Mouse (Mus musculus) large intestine, adult 2 months (tissue): Measurements from ENCODE around the gene Bmper. TPM values are rescaled to one million over a fixed set of nuclear protein-coding genes. Genes with fewer than 3 reads are reported as not detected.

Source experiments
- DNase-seq: peaks from one replicate; pipeline ENCODE4 v3.0.0-alpha.2; 2012; ENCODE audit warnings: low read depth, low spot score
- WGBS: fragments of 180-500 bp; shearing (Covaris S2); methylation state at CpG from one replicate; pipeline ENCODE4 v1.1.7; 2018; 5-methylcytosine and 5-hydroxymethylcytosine counted together
- polyA plus RNA-seq: library from polyadenylated mRNA; depleted of rRNA; stranded (reverse); fragments of >200 nt; gene quantifications from 2 replicates; pipeline ENCODE4 v1.2.3, GENCODE M21; 2012

Bmper gene
- polyA plus RNA-seq, 1 experiment = 0.33 TPM

GRCm38 (mm10) chr9:23293574-23293973 lies 70.7 kb downstream of the Bmper start:
- DNase-seq = no peak
- 84% methylated on average over 3 of the region's 3 CpGs for WGBS

- WGBS = 82% methylated on average over 6 of the region's 6 CpGs
- no peak for DNase-seq
Observed at GRCm38 (mm10) chr9:23295569-23295968, 72.7 kb downstream of the Bmper start.

- 75% methylated on average over 8 of the region's 8 CpGs for WGBS
- DNase-seq = no peak
Observed at GRCm38 (mm10) chr9:23297491-23298170, 74.8 kb downstream of the Bmper start.

- WGBS = 93% methylated on average over 8 of the region's 8 CpGs
- no peak for DNase-seq
Observed at GRCm38 (mm10) chr9:23300376-23300775, 77.5 kb downstream of the Bmper start.

GRCm38 (mm10) chr9:23305681-23306080 lies 82.8 kb downstream of the Bmper start:
- DNase-seq = no peak
- WGBS = 52% methylated on average over 4 of the region's 4 CpGs

DNA sequence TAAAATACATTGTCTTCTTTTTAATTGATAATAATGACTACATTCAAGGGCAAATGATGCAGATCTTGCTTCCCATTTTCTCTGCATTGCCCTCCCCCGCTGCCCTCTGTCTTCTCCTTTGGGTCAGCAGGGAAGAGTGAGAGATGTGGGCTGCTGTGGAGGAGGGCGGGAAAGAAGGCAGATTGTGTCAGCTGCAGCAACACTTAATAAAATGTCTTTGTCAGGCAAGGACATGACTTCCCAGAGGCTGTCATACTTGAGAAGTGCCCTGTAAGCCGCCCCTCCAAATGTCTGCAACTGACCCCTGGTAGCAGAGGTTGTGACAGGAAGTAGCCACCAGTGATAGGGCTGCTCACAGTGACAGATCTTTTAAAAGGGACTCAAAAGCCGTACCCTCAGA lies 83.3 kb downstream of the Bmper start:
- 79% methylated on average over 4 of the region's 4 CpGs for WGBS
- no peak for DNase-seq

DNA sequence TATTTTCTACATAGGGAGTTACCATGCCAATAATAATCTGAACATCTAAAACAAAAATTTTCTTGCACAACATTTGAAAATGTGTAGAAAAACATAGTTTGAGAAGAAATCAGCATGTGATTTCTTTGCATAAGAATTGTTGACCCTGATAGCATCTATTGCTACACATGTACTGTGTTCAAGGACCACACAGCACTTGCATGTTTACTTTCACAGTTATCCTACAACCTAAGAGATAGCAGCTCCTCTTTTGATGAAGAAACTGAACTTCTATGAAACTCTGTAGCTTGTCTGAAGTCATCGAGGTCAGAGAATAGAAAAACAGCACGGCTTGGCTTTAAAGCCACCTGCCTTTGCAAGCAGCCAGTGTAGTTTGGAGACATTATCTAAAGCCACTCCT lies 85.0 kb downstream of the Bmper start:
- 80% methylated on average over 2 of the region's 2 CpGs for WGBS

DNA sequence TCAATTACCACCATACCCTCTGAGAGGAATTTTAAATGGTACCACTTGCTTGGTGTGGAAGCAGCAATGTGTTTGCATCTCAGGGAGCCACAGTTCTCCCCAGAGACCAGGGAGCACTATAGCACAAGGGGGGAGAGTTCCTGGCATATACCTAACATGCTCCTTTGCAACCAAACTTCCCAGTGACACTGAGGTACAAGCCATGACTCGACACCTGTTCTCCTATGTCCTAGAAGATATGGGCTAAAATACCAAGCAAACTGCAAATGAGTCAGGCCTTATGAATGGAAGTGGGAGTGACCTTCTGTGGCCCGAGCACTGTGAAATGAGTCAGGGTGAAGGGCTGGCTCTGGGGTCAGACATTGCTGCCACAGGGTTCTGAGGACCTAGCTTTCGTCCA lies 88.1 kb downstream of the Bmper start:
- 70% methylated on average over 3 of the region's 3 CpGs for WGBS

More for the DNA sequence above, 85.0 kb downstream of the Bmper start:
- DNase-seq = no peak

DNA sequence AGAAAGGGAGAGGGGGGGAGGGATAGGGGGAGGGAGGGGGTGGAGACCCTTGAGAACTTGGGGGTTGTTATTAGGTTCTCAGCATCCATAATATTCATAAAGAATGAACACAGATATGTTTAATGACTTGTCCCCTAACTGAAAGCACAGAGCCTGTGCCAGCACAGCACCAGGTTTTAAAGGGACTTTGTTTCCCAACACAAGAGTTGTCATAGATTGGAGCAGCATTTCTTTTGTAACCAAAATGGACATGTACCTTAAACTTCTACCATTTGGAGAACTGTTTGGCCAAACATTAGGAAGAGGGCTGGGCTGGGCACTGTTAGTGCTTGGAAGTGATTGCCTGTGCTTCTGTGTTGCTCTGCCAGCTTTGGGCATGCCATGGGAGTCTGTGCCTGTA lies 89.1 kb downstream of the Bmper start:
- no peak for DNase-seq

More for the DNA sequence above, 88.1 kb downstream of the Bmper start:
- DNase-seq = no peak

- WGBS = 72% methylated on average over 2 of the region's 2 CpGs
- no peak for DNase-seq
Observed at GRCm38 (mm10) chr9:23312877-23313276, 90.0 kb downstream of the Bmper start.

DNA sequence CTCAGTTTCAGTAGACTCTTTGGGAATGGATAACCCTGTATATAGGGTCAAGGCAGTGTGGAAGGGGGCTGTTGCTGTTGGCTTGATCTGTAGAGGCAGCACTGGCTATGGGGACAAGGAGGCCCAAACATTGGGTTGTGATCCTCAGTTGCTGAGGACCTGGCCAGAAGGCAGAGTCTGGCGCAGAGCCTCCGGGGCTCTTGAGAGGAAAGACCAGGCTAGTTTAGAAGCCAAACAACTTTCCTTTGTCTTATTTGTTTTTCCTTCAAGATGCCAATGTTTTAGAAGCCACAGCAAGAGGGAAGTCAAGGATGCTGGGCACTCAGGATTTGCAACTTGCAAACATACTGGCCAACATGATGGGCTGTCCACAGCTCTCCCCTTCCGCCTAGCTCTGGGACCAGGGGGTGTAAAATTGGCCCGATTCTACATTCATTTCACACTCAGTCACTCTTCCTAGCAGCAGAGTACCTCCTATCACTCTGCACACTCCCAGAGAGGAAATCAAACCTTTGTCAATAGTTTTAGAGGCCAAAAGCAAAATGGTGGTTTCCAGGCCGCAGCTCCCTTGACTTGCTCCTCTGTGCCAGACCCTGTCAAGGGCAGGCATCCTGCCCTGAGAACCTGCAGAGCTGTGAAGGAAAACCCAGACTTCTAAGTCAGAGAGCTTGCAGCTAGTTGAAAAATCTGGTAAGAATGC lies 92.9 kb downstream of the Bmper start:
- no peak for DNase-seq
- WGBS = 88% methylated on average over 5 of the region's 5 CpGs

DNA sequence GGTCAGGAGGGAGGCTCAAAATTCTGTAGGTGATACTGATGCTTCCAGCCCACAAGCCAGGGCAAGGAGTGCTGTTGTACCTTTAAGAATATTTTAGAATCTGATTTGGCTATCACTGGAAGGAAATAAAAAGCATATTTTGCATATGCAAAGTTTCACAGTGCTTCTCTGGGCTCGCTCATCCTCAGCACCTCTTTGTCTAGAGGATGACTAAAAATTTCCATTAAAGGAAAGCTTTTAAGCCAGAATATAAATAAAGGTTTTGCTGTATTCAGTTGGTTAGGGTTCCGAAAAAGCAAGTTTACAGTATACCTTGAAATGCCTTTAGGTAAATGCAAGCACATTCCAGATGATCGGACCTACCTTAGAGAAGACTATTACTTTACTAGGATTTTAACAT lies 105.0 kb downstream of the Bmper start:
- WGBS = 70% methylated on average over 3 of the region's 3 CpGs
- no peak for DNase-seq

DNA sequence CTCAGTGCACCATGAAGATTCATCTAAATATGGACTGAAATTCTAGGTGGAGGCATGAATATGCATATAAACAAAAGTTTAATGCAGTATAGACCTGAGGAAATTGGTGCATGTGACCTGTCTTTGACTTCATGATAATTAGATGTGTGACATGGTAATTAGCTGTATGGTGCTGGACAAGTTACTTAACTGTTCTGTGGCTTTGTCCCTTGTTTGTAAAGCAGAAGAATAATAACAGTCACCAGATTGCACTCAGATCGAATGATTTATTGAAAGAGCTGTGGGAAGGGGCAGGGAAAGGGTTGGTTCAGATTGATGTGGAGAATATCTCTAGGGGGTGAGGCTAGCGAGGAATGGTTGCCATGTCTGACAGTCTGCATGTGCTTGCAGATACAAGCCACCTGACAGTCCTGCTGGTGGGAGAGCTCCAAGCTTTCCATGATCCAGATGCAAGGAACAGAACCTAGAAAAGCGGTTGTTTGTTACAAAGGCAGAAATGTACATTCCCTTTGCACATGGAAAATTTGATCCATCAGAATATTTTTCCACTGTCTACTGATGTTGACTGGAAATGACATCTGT lies 110.3 kb downstream of the Bmper start:
- 65% methylated on average over 3 of the region's 3 CpGs for WGBS
- no peak for DNase-seq

GRCm38 (mm10) chr9:23340551-23340950 lies 117.7 kb downstream of the Bmper start:
- DNase-seq = no peak

- no peak for DNase-seq
Observed at GRCm38 (mm10) chr9:23341246-23341645, 118.4 kb downstream of the Bmper start.

GRCm38 (mm10) chr9:23344353-23344752 lies 121.5 kb downstream of the Bmper start:
- no peak for DNase-seq

- WGBS = 52% methylated on average over 8 of the region's 8 CpGs
- no peak for DNase-seq
Observed at GRCm38 (mm10) chr9:23345093-23345844, 122.4 kb downstream of the Bmper start.

DNA sequence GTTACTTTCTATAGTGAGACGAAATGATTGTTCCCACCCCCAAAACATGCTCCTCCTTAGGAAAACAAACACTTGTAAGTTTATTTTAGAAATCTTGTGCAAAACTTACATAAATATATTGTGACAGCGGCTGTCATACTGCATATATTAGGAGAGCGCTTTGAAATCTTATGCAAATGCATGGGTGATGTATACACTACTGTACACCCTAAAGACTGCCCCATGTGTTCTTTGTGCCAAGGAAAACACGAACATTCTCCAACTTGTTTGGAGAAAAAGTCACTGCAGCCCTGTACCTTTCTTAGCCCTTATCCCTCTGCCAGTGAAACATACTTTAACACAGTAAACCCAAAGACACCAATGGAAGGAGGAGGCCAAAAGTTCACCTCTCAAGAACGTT lies 126.7 kb downstream of the Bmper start:
- WGBS = 67% methylated on average over 5 of the region's 5 CpGs
- DNase-seq = no peak

GRCm38 (mm10) chr9:23351400-23351799 lies 128.5 kb downstream of the Bmper start:
- WGBS = 87% methylated on average over 8 of the region's 8 CpGs
- no peak for DNase-seq

DNA sequence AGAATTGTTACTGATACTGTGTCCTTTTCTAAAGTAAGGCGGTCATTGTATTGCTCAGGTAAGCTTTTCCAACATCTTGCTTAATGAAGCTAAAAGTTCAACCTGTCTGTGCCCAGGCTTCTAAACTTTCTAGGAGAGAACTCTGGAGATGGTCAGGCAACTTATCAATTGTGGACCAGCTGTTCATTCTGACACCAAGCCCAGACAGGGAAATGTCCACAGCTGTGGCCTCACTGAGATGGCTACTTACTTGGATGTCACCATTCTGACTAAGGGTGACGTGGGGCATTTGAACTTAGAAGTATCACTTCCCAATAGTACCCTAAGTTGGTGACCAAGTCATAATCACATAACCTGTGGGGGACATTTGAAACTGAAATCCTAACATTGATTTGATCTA lies 129.5 kb downstream of the Bmper start:
- DNase-seq = no peak
- WGBS = 90% methylated on average over 2 of the region's 2 CpGs
